Mouse (Mus musculus): ENCODE results near the gene Ahcyl2.

- TF ChIP-seq POLR2A (IDR thresholded peaks at IDR 0.05; ENCODE audit: insufficient read depth, low read length) (peak; percentile 23), EP300 (IDR thresholded peaks at IDR 0.05; ENCODE audit: insufficient read depth, low read depth, low read length) (no peak)
These were observed 32.5 kb upstream of the Ahcyl2 start, which contains the start of gene Smo for GRCm38 (mm10) chr6:29735336-29735688.

Data from ES-Bruce4 (cell line).